Mouse (Mus musculus): ENCODE measurements around the gene Ski. TPM values are rescaled to one million over a fixed set of nuclear protein-coding genes. Genes with fewer than 3 reads are reported as not detected.
A peak's percentile ranks its signal among the peaks of the same experiment; 100 is the strongest.

Ski gene
- polyA plus RNA-seq, 1 experiment, result 105 TPM

GRCm38 (mm10) chr4:155157871-155158542 lies 64.4 kb downstream of the Ski start:
- no peak overlapping the region for H3K4me3 ChIP-seq (replicated peaks; ENCODE audit: extremely low read depth, low read depth, low read length)
- 85% methylated on average over 27 of the region's 27 CpGs for WGBS
- no peak for TF ChIP-seq POLR2A (IDR thresholded peaks at IDR 0.05; ENCODE audit: borderline replicate concordance, extremely low read depth, low read depth, low read length)
- no peak for TF ChIP-seq CTCF (IDR thresholded peaks at IDR 0.05; ENCODE audit: insufficient read depth, low read length)
- peaks cover 27% of the 10 kb centered on the region for H3K4me1 ChIP-seq (ENCODE audit: control insufficient read depth, insufficient read depth, low read length)
- DNase-seq, result no peak

GRCm38 (mm10) chr4:155156734-155157133 lies 65.7 kb downstream of the Ski start:
- WGBS, result 91% methylated on average over 17 of the region's 17 CpGs
- no peak for TF ChIP-seq POLR2A (IDR thresholded peaks at IDR 0.05; ENCODE audit: borderline replicate concordance, extremely low read depth, low read depth, low read length)
- TF ChIP-seq CTCF (IDR thresholded peaks at IDR 0.05; ENCODE audit: insufficient read depth, low read length), result no peak
- no peak overlapping the region for H3K4me3 ChIP-seq (replicated peaks; ENCODE audit: extremely low read depth, low read depth, low read length)
- peaks cover 19% of the 10 kb centered on the region for H3K4me1 ChIP-seq (ENCODE audit: control insufficient read depth, insufficient read depth, low read length)
- DNase-seq, result no peak

- no peak overlapping the region for H3K4me3 ChIP-seq (replicated peaks; ENCODE audit: extremely low read depth, low read depth, low read length)
- no peak for TF ChIP-seq CTCF (IDR thresholded peaks at IDR 0.05; ENCODE audit: insufficient read depth, low read length)
- no peak for TF ChIP-seq POLR2A (IDR thresholded peaks at IDR 0.05; ENCODE audit: borderline replicate concordance, extremely low read depth, low read depth, low read length)
- peak; percentile 39 for DNase-seq
- 33% methylated on average over 11 of the region's 11 CpGs for WGBS
- H3K4me1 ChIP-seq (ENCODE audit: control insufficient read depth, insufficient read depth, low read length), result peaks cover 23% of the 10 kb centered on the region
Measured at GRCm38 (mm10) chr4:155154986-155155385, 67.4 kb downstream of the Ski start.

DNA sequence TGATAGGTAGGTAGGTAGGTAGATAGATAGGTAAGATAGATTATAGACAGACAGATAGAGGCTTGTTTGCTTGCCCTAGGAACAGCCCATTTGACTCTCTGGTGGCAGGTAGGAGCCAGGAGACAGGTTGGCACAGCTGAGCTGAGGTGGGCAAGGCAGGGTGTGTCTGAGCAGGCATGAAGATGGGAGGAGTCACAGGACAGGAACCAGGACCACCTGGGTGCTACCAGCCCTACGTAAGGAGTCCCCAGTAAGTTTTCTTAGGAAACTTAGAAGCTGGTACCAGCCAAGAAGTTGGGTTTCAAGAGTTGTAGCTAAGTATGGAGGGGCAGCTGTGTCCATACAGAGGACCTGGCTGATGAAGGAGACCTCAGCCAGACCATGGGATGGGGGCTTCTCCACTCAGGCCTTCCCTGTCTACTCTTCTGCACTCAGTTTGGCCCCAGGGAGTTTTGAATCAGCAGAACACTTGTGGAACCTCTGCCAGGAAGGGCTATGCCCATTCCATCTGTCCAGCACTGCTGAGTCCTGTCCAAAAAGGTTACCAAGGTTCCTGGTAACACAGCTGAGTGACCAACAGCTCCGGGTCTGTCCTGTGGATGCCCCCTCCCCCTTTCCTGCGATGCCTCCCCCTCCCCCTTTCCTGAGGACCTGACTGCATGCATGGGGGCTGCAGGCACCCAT lies 68.9 kb downstream of the Ski start:
- H3K4me1 ChIP-seq (ENCODE audit: control insufficient read depth, insufficient read depth, low read length), result peaks cover 29% of the 10 kb centered on the region
- DNase-seq, result no peak

GRCm38 (mm10) chr4:155152476-155152875 lies 69.9 kb downstream of the Ski start:
- WGBS, result 87% methylated on average over 6 of the region's 6 CpGs
- Histone ChIP-seq H3K4me3 (replicated peaks; ENCODE audit: extremely low read depth, low read depth, low read length) (no peak overlapping the region), H3K4me1 (ENCODE audit: control insufficient read depth, insufficient read depth, low read length) (peaks cover 29% of the 10 kb centered on the region)
- TF ChIP-seq CTCF (IDR thresholded peaks at IDR 0.05; ENCODE audit: insufficient read depth, low read length) (no peak), POLR2A (IDR thresholded peaks at IDR 0.05; ENCODE audit: borderline replicate concordance, extremely low read depth, low read depth, low read length) (0 out of 2 replicates have a peak, but pooled peaks have one; percentile 4)
- no peak for DNase-seq

More for the DNA sequence above, 68.9 kb downstream of the Ski start:
- H3K4me3 ChIP-seq (replicated peaks; ENCODE audit: extremely low read depth, low read depth, low read length), result no peak overlapping the region
- TF ChIP-seq POLR2A (IDR thresholded peaks at IDR 0.05; ENCODE audit: borderline replicate concordance, extremely low read depth, low read depth, low read length), result no peak
- no peak for TF ChIP-seq CTCF (IDR thresholded peaks at IDR 0.05; ENCODE audit: insufficient read depth, low read length)
- 72% methylated on average over 3 of the region's 3 CpGs for WGBS

- WGBS, result 31% methylated on average over 4 of the region's 4 CpGs
- Histone ChIP-seq H3K4me1 (ENCODE audit: control insufficient read depth, insufficient read depth, low read length) (peaks cover 29% of the 10 kb centered on the region), H3K4me3 (replicated peaks; ENCODE audit: extremely low read depth, low read depth, low read length) (no peak overlapping the region)
- TF ChIP-seq POLR2A (IDR thresholded peaks at IDR 0.05; ENCODE audit: borderline replicate concordance, extremely low read depth, low read depth, low read length) (no peak), CTCF (IDR thresholded peaks at IDR 0.05; ENCODE audit: insufficient read depth, low read length) (no peak)
- peak; percentile 34 for DNase-seq
Measured at GRCm38 (mm10) chr4:155151845-155152244, 70.5 kb downstream of the Ski start.

- 20% methylated on average over 12 of the region's 12 CpGs for WGBS
- TF ChIP-seq CTCF (IDR thresholded peaks at IDR 0.05; ENCODE audit: insufficient read depth, low read length) (no peak), POLR2A (IDR thresholded peaks at IDR 0.05; ENCODE audit: borderline replicate concordance, extremely low read depth, low read depth, low read length) (no peak)
- Histone ChIP-seq H3K4me1 (ENCODE audit: control insufficient read depth, insufficient read depth, low read length) (peaks cover 29% of the 10 kb centered on the region), H3K4me3 (replicated peaks; ENCODE audit: extremely low read depth, low read depth, low read length) (peak overlapping the region; percentile 69)
- DNase-seq, result no peak
Measured at GRCm38 (mm10) chr4:155151221-155151788, 71.1 kb downstream of the Ski start.

- Histone ChIP-seq H3K4me3 (replicated peaks; ENCODE audit: extremely low read depth, low read depth, low read length) (peak overlapping the region; percentile 69), H3K4me1 (ENCODE audit: control insufficient read depth, insufficient read depth, low read length) (peaks cover 29% of the 10 kb centered on the region)
- peak; percentile 90 for DNase-seq
- no peak for TF ChIP-seq CTCF (IDR thresholded peaks at IDR 0.05; ENCODE audit: insufficient read depth, low read length)
- peak; percentile 49; the same call in 1 of the 2 replicates for TF ChIP-seq POLR2A (IDR thresholded peaks at IDR 0.05; ENCODE audit: borderline replicate concordance, extremely low read depth, low read depth, low read length)
- 3% methylated on average over 73 of the region's 73 CpGs for WGBS
Measured at GRCm38 (mm10) chr4:155150276-155151113, 71.9 kb downstream of the Ski start.

GRCm38 (mm10) chr4:155149941-155150275 lies 72.5 kb downstream of the Ski start:
- WGBS, result 53% methylated on average over 6 of the region's 6 CpGs
- TF ChIP-seq CTCF (IDR thresholded peaks at IDR 0.05; ENCODE audit: insufficient read depth, low read length), result no peak
- no peak for TF ChIP-seq POLR2A (IDR thresholded peaks at IDR 0.05; ENCODE audit: borderline replicate concordance, extremely low read depth, low read depth, low read length)
- DNase-seq, result no peak
- Histone ChIP-seq H3K4me1 (ENCODE audit: control insufficient read depth, insufficient read depth, low read length) (peaks cover 25% of the 10 kb centered on the region), H3K4me3 (replicated peaks; ENCODE audit: extremely low read depth, low read depth, low read length) (no peak overlapping the region)

All from lung, adult 2 months (tissue).